Mouse (Mus musculus): ENCODE data around the gene Lbh.

- TF ChIP-seq POLR2A (IDR thresholded peaks at IDR 0.05; ENCODE audit: low read depth, low read length): no peak
- no peak for TF ChIP-seq CTCF (IDR thresholded peaks at IDR 0.05; ENCODE audit: extremely low read depth, insufficient read depth, insufficient read length, insufficient replicate concordance)
Observed at GRCm38 (mm10) chr17:72968666-72969065, 50.6 kb downstream of the Lbh start.

Measured in spleen, adult 2 months (tissue).